Mouse (Mus musculus) liver, embryonic 14.5 days (tissue): Measurements from ENCODE around the gene Ube2q2. TPM values are rescaled to one million over a fixed set of nuclear protein-coding genes. Genes with fewer than 3 reads are reported as not detected.
"Not testable (repeated sequence)": the region's sequence is repeated elsewhere in the genome, so short reads cannot be mapped to it uniquely, and the experiment has no call there.

Source experiments
- ATAC-seq: fragments of 200-750 bp; cut with Nextera tagmentation; 2 replicates; pipeline ENCODE4 v1.8.0; 2017; ENCODE audit warnings: moderate number of reproducible peaks, mild to moderate bottlenecking, moderate library complexity; ENCODE audit not compliant: insufficient read depth
- DNase-seq, 3 experiments: peaks; one replicate each; pipeline ENCODE4 v3.0.0-alpha.2; 2012 to 2013; ENCODE audit warnings: low read depth in 3 of 3, low spot score in 3 of 3
- H3K27ac ChIP-seq: fragments of 300-500 bp; sonication (generic); 2 replicates; pipeline ENCODE4 v1.5.1; 2014; ENCODE audit warnings: moderate library complexity, mild to moderate bottlenecking, control low read depth, inconsistent platforms
- H3K27me3 ChIP-seq: fragments of 300-500 bp; sonication (generic); 2 replicates; pipeline ENCODE4 v1.6.1; 2014; ENCODE audit warnings: mild to moderate bottlenecking, low read length, moderate library complexity; ENCODE audit not compliant: control insufficient read depth, insufficient read depth
- H3K36me3 ChIP-seq: fragments of 300-500 bp; sonication (generic); replicated peaks from 2 replicates; pipeline ENCODE4 v1.6.1; 2014; ENCODE audit warnings: low read depth; ENCODE audit not compliant: control insufficient read depth, insufficient read depth
- H3K4me1 ChIP-seq, 2 experiments: fragments of 200-500 bp in 1 of 2; fragments of 300-500 bp in 1 of 2; sonication (generic) in 1 of 2; replicated peaks; 2 replicates each; pipeline ENCODE4 v1.6.1; 2012 to 2014; ENCODE audit warnings: antibody characterized with exemption in 1 of 2, inconsistent platforms in 1 of 2, low read length in 1 of 2; ENCODE audit not compliant: control insufficient read depth in 2 of 2, insufficient read depth in 2 of 2
- H3K4me2 ChIP-seq: fragments of 300-500 bp; sonication (generic); 2 replicates; pipeline ENCODE4 v1.6.1; 2014; ENCODE audit warnings: low read depth, mild to moderate bottlenecking, control low read depth, moderate library complexity
- H3K4me3 ChIP-seq, 2 experiments: fragments of 200-500 bp in 1 of 2; fragments of 300-500 bp in 1 of 2; sonication (generic) in 1 of 2; 2 replicates each; pipeline ENCODE4 v1.5.1; 2012 to 2014; ENCODE audit warnings: low read depth in 2 of 2, low read length in 2 of 2, mild to moderate bottlenecking in 2 of 2, control low read depth in 1 of 2, inconsistent platforms in 1 of 2, moderate library complexity in 1 of 2; ENCODE audit not compliant: insufficient read depth in 1 of 2
- H3K9ac ChIP-seq: fragments of 300-500 bp; sonication (generic); replicated peaks from 2 replicates; pipeline ENCODE4 v1.6.1; 2014; ENCODE audit warnings: mild to moderate bottlenecking, control low read depth, moderate library complexity
- H3K9me3 ChIP-seq: fragments of 300-500 bp; sonication (generic); 2 replicates; pipeline ENCODE4 v1.6.1; 2016; ENCODE audit warnings: low read length, mixed read lengths; ENCODE audit not compliant: control insufficient read depth
- CTCF ChIP-seq: IDR thresholded peaks from 2 replicates; pipeline ENCODE4 v1.5.1; 2016; ENCODE audit warnings: antibody characterized with exemption, low read depth, control low read depth
- EP300 ChIP-seq: IDR thresholded peaks from 2 replicates; pipeline ENCODE4 v1.6.1; 2016; ENCODE audit warnings: antibody characterized with exemption, low read depth
- WGBS: fragments of 180-500 bp; shearing (Covaris S2); extraction: QIAGEN DNeasy Blood & Tissue Kit; methylation state at CpG from one replicate; pipeline ENCODE4 v1.1.7; 2014; ENCODE audit not compliant: insufficient replicate concordance; 5-methylcytosine and 5-hydroxymethylcytosine counted together
- polyA plus RNA-seq, 2 experiments: library from polyadenylated mRNA; depleted of rRNA in 1 of 2; stranded (reverse) in 1 of 2; unstranded in 1 of 2; fragments of >200 nt; fragmentation: Nextera tagmentation in 1 of 2; extraction: Ambion mirVana in 1 of 2; gene quantifications; 2 replicates each; pipeline versions ENCODE4 v1.2.1 to v1.2.3; 2012 to 2014

Gene Ube2q2
- polyA plus RNA-seq, 2 experiments, result 5.3 to 11.3 TPM

DNA sequence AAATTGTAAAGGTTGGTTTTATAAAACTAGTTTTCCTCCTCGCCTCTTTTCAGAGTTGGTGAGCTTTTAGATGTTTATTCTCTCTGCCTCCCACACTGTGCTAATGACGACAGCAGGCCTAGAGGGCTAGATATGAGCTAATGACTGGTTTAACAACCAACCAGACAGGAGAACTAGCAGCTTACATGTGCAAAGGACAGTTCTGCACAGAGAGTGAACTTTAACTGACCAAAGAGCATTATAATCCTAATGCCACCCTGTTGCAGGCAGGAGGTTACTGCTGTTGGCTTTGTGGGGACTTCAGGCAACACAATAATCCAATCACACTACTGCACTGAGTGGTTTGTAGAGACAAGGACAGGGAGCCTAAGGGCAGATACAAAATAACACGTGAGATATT, 94.6 kb downstream of the Ube2q2 start:
- Histone ChIP-seq H3K4me3 (no peak overlapping the region), H3K4me2 (no peak overlapping the region), H3K27me3 (0 out of 2 replicates have a peak, but pooled peaks cover 4% of the 10 kb centered on the region), H3K9ac (no peak overlapping the region), H3K4me1 (no peaks in the 10 kb centered on the region), H3K27ac (no peak overlapping the region), H3K9me3 (no peaks in the 10 kb centered on the region), H3K36me3 (no peaks in the 10 kb centered on the region)
- 47% methylated on average over 3 of the region's 3 CpGs for WGBS
- ATAC-seq, result no peak
- TF ChIP-seq EP300 (no peak), CTCF (no peak)
- DNase-seq, result no peak

DNA sequence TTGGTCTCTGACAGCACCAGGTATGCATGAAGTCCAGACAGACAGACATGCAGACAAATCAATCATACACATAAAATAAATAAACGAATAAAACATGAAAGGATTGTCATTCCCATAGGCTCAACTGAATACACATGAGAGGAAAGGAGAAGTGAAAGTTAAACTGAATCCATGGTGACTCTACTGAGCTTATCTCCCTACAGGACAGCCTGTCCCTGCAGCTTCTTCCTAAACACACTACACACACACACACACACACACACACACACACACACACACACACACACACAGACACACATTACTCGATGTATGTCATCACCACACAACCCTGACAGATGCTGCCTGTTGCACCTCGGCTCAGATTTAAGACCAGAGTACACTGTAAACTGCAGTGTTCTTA, 95.4 kb downstream of the Ube2q2 start:
- 50% methylated on average over 3 of the region's 3 CpGs for WGBS
- H3K27ac ChIP-seq, result no peak overlapping the region
- H3K4me1 ChIP-seq, result no peaks in the 10 kb centered on the region
- no peak overlapping the region for H3K4me2 ChIP-seq
- H3K36me3 ChIP-seq, result no peaks in the 10 kb centered on the region
- no peak for ATAC-seq
- H3K4me3 ChIP-seq, result no peak overlapping the region
- H3K27me3 ChIP-seq, result 0 out of 2 replicates have a peak, but pooled peaks cover 4% of the 10 kb centered on the region
- no peak for DNase-seq
- H3K9ac ChIP-seq, result no peak overlapping the region
- no peak for TF ChIP-seq CTCF
- TF ChIP-seq EP300, result no peak
- H3K9me3 ChIP-seq, result no peaks in the 10 kb centered on the region

DNA sequence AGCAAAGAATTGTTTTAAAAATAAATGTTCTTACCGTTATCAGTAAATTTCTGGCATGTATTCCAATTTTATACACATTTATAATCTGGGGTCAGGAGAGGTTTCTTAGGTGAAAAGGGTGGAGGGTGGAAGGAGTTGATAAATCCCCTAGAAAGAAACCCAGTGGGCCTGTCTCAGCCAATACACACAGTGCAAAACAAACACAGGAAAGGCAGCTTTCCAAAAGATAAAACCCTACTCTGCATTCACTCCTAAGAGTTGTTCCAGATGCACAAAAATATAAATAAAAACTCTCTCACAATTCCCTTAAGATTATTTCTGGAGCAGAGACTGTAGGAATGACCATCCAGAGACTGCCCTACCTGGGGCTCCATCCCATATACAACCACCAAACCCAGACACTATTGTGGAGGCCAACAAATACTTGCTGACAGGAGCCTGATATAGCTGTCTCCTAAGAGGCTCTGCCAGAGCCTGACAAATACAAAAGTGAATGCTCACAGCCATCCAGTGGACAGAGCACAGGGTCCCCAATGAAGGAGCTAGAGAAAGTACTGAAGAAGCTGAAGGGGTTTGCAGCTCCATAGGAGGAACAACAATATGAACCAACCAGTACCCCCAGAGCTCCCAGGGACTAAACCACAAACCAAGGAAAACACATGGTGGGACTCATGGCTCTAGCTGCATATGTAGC, 96.5 kb downstream of the Ube2q2 start:
- H3K9ac ChIP-seq, H3K4me3 ChIP-seq, DNase-seq, ATAC-seq, H3K4me1 ChIP-seq, H3K9me3 ChIP-seq, H3K4me2 ChIP-seq, H3K27me3 ChIP-seq, H3K27ac ChIP-seq, H3K36me3 ChIP-seq: not testable (repeated sequence)
- WGBS, result 61% methylated on average over 1 of the region's 1 CpGs

DNA sequence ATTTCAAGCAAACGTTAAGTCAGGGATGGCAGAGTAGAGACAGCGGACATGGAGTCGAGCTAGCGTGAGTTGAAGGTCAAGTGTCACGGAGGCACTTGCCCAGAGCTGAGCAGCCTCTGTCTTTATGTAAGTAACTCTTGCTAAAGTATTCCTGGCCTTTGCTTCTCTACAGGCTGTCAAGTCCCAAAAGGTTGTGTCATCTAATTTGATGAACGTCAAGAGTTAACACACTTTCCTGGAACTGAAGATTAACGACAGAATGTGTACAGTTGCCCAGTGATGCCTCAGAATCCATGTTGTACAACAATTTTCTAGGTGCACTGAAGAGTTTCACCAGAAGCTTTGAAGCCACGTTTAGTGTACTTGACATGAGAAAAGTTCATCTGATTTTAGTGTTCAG, 97.8 kb downstream of the Ube2q2 start:
- ATAC-seq, result no peak
- Histone ChIP-seq H3K36me3 (no peaks in the 10 kb centered on the region), H3K9ac (no peak overlapping the region), H3K4me2 (no peak overlapping the region), H3K9me3 (no peaks in the 10 kb centered on the region), H3K4me3 (no peak overlapping the region), H3K27me3 (0 out of 2 replicates have a peak, but pooled peaks cover 4% of the 10 kb centered on the region), H3K4me1 (no peaks in the 10 kb centered on the region), H3K27ac (no peak overlapping the region)
- WGBS, result 72% methylated on average over 8 of the region's 8 CpGs
- TF ChIP-seq CTCF, result no peak
- no peak for TF ChIP-seq EP300
- DNase-seq, result no peak

DNA sequence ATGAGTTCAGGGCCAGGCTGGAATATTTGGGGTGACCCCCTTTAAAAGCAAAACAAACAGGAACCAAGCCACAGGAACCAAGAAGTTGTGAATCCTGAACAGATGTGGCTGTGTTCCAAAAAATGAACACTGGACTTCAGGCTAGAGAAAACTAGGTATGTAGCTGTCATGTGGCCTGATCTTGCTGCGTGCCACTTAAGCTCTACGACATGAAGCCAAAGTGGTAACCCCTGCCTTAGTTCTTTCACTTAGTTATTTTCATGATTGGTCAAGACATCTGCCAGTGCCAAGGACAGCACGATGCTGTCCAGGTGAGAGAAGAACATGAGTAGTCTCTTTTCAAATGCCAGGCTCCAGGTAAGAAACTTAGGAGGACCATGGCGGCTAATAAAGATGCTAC, 98.3 kb downstream of the Ube2q2 start:
- ATAC-seq, result no peak
- no peak for DNase-seq
- Histone ChIP-seq H3K36me3 (no peaks in the 10 kb centered on the region), H3K4me1 (no peaks in the 10 kb centered on the region), H3K27ac (no peak overlapping the region), H3K4me3 (no peak overlapping the region), H3K4me2 (no peak overlapping the region), H3K9ac (no peak overlapping the region), H3K9me3 (no peaks in the 10 kb centered on the region), H3K27me3 (no peaks in the 10 kb centered on the region)
- WGBS, result 67% methylated on average over 4 of the region's 4 CpGs
- no peak for TF ChIP-seq EP300
- TF ChIP-seq CTCF, result no peak
